Mouse (Mus musculus): ENCODE results near the gene Ltbp4. TPM values are rescaled to one million over a fixed set of nuclear protein-coding genes. Genes with fewer than 3 reads are reported as not detected.

The Ltbp4 gene
- total RNA-seq, 1 experiment from 2014 or later, result 62.9 TPM

DNA sequence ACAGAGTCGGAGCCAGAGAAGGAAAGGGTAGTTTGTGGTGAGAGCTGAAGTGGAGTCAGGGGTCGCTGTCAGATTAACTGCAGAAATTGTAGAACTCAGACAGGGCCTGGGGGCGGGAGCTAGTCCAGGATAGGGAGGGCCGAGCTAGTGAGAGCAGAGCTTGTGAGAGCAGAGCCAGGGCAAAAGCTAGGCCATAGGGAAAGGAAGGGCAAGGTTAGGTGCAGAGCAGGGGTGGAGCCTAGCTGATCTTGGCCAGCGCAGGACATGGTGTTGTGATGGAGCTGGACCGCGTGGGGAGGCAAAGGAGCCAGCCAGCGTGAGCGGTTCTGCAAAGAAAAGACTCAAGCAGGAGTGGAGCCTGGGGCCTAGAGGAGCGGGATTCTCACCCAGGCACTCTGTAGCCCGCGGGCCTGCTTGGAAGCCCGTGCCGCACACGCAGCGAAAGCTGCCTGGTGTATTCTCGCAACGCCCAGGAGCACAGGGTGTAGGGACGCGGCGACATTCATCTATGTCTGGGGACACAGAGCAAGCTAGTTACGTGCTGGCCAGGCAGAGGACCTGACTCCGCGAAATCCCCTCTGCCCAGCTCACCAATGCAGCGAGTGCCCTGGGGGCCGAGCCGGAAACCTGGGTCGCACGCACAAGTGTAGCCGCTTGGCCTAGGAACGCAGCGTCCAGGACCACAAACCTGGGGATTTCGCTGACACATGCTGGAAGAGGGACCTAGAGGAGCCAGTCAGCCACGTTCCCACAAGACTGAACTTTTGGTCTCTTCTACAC is 11.2 kb downstream of the Ltbp4 start:
- no peak for DNase-seq

DNA sequence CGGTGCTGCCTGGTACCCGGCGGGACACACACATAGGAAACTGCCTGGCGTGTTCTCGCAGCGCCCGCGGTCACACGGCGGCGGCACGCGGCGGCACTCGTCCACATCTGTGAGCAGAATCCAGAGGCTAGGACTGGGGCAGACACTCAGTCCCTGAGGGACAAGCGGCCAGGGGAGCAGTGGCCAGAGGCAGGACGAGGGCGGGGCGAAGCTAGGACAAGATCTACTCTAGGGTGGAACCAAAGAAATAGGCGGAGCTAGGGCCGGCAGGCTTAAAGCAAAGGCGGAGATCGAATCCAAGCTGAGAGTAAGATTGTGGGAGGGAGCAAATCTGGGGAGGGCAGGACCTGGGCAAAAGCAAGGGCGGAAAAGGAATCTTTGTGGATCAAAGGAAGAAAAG is 11.8 kb downstream of the Ltbp4 start:
- peak; percentile 76 for DNase-seq

DNA sequence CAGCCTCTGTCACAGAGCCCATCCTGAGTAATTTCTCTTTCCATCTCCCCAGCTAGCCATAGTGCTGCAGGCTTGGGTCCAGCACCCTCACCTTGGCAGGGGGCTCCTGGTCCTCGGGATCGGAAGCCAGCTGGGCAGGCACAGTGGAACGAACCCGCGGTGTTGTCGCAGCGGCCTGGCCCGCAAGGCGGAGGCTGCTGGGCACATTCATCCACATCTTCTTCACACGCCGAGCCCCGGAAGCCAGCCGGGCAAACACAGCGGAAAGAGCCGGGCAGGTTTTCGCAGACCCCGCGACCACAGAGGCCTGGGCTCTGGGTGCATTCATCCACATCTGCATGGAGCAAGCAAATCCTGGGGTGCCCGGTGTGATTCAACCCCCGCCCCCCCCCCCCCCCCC is 12.6 kb downstream of the Ltbp4 start:
- DNase-seq, result no peak

DNA sequence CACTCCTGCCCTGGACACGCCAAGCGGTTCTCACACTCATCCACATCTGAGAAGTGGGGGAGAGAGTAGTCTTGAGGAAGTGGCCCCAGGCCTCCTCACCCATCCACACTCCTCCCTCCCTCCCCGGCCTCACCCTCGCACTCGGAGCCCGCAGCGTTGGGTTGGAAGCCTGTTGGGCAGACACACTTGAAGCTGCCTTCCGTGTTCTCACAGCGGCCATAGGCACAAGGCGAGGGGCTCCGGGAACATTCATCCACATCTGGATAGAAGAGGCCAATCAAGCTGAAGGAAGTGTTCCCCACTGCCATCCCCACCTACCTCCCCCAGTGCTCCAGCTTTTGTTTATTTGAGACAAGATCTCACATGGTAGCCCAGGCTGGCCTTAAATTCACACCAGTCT is 13.3 kb downstream of the Ltbp4 start:
- DNase-seq, result no peak

DNA sequence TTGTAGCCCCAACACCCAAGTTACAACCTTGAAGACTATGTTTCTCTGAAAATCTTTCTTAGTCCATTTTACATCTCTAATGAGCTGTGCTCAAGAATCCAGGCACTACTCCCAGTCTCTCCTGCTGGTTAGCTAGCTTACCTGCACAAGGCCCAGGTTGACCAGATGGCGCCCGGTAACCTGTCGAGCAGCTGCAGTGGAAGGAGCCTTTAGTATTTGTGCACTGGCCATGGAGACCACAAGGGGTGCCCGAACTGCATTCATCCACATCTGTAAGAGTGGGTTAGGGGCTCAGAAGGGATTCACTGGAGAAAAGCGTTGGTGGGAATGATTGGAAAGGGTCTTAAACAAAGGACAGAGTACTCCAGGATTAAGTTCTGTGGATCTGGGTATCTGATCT is 14.5 kb downstream of the Ltbp4 start:
- no peak for DNase-seq

DNA sequence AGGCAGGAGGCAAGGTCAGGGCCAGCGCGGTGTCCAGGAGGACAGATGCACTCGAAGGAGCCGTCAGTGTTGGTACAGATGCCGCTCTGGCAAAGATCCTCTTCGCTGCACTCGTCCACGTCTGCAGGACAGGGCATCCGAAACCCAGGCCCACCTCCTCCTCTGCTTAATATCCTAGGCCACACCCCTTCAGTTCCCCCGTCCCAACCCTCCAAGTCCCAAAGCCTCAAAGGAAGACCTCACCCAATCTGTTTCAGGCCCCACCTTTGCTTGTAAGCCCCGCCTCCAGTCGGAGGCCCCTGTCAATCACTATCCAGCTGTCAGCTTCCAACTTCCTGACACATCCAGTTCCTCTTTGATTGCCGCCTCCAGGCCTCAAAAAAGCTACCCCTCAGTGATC is 15.2 kb downstream of the Ltbp4 start:
- DNase-seq, result no peak

DNA sequence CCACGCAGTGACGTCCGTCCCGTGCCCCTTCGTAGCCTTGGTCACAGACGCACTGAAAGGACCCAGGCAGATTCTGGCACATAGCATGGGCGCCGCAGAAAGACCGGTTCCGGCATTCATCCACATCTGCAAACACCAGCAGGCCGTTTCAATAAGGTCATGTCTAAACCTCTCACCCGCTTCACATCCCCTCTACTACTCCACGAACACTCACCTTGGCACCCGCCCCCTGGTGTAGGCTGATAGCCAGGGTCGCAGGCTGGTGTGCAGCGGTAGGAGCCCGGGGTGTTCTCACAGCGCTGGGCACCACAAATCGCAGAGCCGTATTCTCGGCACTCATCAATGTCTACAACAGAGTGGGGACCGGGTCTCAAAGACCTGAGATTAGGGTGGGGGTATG is 18.1 kb downstream of the Ltbp4 start:
- no peak for DNase-seq

DNA sequence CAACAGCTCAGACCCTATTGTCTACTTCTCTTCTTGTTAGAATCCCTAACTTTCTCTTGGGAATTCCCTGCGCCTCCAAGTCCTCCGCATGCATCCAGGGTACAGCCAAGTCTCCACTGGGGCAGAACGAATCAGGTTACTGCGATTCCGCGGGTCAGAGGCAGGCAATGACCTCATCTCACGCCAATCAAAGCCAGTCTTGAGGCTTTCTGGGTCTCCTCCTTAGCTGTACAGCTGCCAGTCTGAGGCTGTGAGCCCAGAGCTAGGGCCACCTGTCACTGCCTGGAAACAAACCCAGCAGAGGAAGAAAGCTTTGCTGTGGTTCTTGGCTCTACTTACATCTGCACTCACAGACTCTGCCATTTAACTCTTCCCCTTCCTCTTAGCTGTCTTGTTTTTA is 21.5 kb downstream of the Ltbp4 start:
- DNase-seq, result no peak

DNA sequence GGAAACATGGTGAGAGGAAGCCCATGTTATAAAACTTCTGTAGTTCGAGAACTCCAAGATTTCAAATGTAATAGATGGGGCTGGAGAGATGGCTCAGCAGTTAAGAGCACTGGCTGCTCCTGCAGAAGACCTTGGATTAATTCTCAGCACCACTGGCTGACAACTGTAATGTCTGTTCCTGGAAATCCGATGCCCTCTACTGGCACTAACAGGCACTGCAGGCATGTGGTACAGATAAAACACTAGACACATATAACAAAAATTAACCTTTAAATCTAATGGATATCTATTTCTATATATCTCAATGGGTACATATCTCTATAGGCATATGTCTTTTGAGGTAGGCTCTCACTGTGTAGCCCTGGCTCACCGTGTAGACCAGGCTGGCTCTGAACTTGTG is 23.1 kb downstream of the Ltbp4 start:
- no peak for DNase-seq

DNA sequence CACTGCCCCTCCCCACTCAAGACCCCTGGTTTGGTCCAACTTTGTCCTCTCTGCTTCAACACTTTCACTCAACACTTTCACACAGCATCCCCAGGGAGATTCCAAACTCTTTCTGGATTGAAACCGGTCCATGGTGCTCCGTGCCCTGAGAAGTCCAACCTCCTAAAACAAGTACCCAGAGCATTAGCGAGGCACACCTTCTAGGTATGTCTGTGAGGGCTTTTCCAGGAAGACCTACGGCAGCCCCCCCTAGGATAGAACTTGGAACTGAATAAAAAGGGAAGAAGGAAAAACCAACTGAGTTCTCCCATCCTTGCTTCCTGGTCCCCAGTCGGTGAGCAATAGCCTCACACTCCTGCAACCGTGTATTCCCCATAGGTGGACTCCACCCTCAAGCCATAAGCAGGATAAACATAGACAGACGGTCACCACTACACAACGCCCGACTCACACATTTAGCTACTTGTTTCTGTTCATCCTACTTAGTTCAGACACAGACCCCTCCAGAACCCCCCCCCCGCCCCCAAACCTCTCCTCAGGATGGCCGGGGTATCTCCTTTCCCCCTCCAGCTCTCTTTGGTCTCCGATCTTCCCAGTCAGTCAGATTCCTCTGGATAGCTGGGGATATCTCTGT is 25.7 kb downstream of the Ltbp4 start:
- DNase-seq, result no peak

DNA sequence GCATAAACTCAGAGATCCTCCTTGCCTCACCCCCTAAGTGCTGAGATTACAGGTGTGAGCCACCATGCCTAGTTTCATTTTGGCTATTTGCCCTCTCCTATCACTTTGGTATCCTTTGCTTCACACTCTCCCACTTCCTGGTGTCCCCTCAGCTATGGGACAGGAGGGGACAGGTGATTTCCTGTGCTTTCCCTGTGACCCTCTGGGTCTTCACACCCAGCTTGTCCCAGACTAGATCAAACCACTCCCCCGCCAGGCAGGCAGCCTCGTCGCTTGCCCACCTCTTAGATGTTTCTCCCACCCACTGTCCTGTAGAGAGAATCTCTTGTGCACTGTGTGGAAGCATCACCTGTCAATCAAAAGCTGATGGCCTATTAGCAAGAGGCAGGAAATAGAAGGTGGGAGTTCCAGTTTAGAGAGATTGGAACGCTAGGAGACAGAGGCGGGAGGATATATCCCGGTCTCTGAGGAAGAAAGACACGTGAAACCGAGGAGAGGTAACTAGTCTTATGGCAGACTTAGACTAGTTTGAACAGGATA is 26.4 kb downstream of the Ltbp4 start:
- no peak for DNase-seq

DNA sequence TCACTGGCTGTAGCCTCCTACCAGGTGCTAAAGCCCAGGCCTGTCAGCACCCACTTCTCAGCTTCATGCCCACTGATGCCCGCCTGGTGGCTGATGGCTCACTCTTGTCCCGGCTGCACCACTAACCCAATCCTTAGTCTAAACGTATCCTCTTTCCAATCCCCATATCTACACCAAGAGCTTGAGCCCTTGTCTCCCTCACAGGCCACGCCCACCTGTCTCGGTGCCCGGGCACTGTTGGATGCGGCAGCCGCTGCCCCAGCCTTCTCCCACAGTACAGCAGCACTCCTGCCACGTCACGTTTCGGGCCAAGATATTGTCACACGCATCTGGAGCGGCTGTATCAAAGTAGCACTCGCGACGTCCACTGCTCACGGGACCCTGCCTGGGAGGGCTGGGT is 27.2 kb downstream of the Ltbp4 start:
- peak; percentile 61 for DNase-seq

DNA sequence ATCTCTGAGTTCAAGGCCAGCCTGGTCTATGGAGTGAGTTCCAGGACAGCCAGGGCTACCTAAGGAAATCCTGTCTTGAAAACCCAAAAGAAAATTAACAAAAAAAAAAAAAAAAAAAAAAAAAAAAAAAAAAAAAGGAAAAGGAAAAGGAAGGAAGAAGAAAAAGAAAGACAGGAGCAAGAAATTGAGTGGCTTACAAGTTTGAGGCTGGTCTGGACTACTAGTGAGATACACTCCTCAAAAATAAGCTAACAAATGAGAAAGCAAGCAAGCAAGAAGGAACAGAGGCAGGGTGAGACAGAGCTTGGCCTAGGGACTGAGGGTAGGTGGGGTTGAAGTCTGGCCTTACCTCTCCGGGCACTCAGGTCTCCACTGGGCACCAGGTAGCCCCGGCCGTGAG is 27.7 kb downstream of the Ltbp4 start:
- DNase-seq, result no peak

DNA sequence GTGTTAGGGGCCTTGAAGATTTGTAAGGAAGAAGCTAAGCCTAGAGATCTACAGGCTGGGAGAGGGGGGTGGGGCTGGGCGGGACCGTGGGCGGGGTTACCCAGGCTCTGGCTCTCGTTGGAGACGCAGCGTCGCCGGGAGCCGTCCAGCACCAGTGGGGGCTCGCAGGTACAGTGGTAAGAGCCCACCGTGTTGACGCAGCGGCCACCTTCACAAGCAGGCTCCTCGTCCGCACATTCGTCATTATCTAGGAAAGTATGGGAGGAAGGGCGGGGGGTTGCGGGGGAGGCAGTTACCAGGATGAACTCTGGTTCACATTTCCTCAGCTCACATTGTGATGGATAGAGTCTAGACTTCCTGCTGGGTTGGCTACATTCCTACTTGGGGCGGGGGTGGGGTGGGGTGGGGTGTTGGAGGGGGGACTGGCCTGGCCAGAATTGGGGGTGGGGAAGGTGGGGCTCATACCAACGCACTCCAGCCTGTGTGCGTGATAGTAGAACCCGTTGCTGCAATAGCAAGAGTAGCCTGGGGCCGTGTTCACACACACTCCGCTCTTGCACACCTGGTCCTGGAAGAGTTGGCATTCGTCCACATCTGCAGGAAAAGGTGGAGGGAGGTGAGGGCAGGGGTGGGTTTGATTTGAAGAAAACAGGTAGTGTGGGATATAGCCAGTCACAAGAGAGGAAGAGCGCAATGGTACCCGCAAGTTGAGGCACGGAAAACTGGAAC is 28.5 kb downstream of the Ltbp4 start:
- DNase-seq, result no peak

DNA sequence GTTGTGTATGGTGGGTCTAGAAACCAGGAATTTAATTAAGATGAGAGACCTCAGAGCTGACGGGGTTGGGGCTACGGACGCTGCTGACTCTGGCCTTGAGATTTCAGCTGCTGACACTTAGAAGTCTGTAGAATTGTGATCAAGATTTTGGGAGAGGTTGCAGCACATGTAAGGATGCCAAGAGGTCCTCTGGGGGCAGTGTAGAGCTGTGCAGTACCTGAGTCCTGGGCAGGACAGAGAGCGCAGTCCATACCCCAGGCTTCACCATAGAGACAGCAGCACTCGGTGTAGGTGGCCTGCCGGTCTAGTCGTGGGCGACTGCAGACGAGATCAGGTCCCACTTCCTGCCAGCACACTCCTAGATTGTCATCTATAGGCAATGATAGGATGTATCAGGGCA is 29.9 kb downstream of the Ltbp4 start:
- no peak for DNase-seq

DNA sequence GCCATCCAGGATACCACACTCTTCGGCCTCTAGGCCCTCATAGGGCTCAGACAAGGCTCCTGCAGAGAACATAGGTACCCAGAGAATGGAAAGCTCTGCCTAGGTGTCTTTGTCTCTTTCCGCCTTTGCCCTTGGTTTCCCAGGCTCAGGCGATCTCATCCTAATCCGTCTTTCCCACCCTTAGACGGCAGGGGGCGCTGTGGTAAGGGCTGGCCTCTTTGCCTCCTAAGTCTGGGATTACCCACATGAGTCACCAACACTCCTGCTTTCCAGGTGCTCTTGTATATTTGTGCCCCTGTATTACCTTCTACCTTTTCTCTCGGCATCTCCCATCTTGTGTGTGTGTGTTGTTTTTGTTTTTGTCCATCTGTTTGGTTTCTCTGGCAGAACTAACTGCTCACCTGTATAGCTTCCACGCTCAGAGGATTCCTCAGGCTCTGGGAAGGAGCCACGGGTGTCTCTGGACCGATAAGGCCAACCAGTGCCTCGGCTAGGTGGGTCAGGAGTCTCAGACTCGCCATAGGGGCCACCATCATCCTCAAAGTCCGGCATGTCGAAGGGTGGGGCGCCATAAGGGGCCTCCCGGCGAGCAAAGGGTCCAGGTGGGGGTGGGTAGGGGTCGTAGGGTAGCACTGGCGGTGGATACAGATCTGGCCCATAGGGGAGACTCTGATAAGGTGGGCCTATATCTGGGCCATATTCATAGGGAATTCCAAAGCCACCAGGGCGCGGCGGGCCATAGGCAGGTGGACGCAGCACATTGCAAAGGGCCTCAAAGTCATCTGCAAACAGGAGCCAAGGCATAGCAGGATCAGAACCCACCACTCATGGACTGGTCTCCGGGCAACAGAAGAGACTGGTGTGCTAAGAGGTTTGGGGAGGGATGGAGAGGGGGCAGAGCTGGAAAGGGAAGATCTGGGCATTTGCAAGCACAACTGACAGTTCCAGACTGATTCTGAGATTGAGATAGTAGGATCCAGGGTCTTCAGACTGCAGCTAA is 31.0 kb downstream of the Ltbp4 start:
- peak; percentile 45 for DNase-seq

DNA sequence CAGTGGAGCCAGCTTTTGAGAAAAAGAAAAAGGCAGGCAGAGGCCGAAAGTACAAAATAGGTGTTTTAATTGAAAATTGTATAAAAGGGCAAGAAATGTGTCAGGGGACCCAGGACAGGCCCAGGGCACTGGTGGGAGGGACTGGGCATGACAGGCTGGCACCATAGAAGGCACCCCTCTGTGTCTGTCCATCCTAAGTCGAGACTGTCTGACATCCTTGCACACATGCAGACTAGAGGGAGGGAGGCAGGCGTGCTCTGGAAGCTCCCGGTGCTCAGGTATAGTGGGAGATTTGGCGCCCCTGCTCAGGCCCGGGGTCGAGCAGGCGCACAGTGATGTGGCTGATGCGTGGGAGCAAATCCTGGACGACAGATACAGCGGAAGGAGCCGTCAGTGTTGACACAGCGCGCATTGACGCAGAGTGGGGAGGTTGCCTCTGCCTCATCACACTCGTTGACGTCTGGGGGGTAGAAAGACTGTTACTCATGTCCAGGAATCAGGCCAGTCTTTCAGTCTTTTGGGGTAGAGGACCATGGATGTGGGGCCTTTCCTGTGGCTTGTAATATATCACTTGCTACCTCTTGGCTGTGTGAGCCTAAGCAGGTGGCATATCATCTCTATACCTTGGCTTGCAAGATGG is 32.3 kb downstream of the Ltbp4 start:
- DNase-seq, result no peak

DNA sequence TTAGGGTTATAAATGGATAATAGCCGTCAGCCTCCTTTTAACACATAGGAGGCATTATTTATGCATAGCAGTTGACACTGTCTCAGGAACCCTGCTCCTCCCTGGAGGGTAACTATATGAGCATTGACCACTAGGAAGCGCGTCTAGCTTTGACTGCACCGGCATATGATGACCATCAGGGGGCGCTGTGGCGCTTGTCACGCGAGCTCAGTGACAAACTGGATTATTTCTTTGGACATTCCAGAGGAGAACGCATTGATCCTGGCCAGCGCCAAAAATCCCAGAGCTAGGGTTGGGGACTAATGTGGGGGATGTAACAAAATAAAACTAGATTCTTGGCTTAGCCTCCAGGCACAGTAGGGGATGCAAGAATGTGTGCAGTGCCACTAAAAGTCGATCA is 35.3 kb downstream of the Ltbp4 start:
- peak; percentile 80 for DNase-seq

DNA sequence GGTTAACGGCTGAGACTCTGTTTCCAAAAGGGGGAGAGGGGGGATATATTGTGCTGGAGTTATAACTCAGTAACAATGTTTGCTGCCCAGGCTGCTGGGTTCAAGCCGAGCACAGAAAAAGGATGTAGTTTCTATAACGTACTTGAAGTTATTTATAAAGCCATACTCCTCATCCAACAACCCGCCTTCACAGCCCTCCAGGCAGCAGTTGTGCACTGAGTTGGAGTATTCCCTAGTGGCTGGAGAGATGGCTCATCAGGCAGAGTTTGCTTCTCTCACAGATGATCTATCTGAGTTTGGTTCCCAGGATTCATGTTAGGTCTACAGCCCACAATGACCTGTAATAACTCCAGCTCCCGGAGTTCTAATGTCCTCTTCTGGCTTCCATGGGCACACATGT is 36.7 kb downstream of the Ltbp4 start:
- no peak for DNase-seq

DNA sequence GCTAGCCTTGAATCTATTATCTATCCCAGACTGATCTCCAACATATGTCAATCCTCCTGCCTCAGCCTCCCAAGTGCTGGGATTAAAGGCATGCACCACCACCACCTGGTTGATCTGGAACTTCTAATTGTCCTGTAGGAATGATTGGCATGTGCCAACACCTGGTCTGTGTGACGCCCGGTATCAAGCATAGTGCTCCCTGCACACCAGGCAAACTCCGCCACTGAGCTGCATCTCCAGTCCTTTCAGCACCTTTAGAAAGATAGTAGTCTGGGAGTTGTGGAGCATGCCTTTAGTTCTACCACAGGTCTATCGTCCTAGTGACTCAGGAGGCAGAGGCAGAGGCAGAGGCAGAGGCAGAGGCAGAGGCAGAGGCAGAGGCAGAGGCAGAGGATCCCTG is 37.1 kb downstream of the Ltbp4 start:
- no peak for DNase-seq

DNA sequence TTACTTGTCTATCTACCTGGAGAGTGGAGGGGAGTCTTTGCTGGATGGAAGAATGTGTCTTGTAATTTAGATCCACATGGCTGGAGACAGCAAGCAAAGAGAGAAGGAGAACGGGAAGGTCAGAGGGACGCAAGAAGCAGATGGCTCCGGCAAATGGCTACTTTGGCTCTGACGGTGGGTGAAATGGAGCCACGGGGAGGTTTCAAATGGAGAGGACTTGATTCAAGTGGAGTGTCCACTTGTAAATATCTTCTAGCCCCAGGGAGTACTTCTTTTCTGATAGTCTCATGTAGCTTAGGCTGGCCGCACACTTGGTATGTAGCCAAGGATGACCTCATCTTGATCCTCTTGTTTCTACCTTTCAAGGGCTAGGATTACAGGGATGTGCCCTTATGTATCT is 38.7 kb downstream of the Ltbp4 start:
- DNase-seq, result no peak
